Mouse (Mus musculus): ENCODE results near the gene Akap6. TPM values are rescaled to one million over a fixed set of nuclear protein-coding genes. Genes with fewer than 3 reads are reported as not detected.

The Akap6 gene
- polyA plus RNA-seq, 1 experiment from 2014 or later, result 2.3 TPM

- WGBS, result 62% methylated on average over 4 of the region's 4 CpGs
- H3K36me3 ChIP-seq, result no peaks in the 10 kb centered on the region
- no peaks in the 10 kb centered on the region for H3K9me3 ChIP-seq
- H3K27me3 ChIP-seq (ENCODE audit: insufficient read depth, poor library complexity, severe bottlenecking), result no peaks in the 10 kb centered on the region
- no peak overlapping the region for H3K27ac ChIP-seq
- H3K4me3 ChIP-seq, result no peak overlapping the region
- peaks cover 54% of the 10 kb centered on the region for H3K4me1 ChIP-seq
- DNase-seq (ENCODE audit: low spot score), result no peak
These were observed 176.9 kb downstream of the Akap6 start for GRCm38 (mm10) chr12:52876065-52876464.

GRCm38 (mm10) chr12:52876978-52877769, 178.0 kb downstream of the Akap6 start:
- WGBS, result 69% methylated on average over 8 of the region's 8 CpGs
- no peak for DNase-seq (ENCODE audit: low spot score)
- no peak overlapping the region for H3K4me3 ChIP-seq
- H3K9me3 ChIP-seq, result no peaks in the 10 kb centered on the region
- no peaks in the 10 kb centered on the region for H3K27me3 ChIP-seq (ENCODE audit: insufficient read depth, poor library complexity, severe bottlenecking)
- peak overlapping the region; percentile 30 for H3K27ac ChIP-seq
- peaks cover 54% of the 10 kb centered on the region for H3K4me1 ChIP-seq
- no peaks in the 10 kb centered on the region; the same call in 1 of the 2 replicates for H3K36me3 ChIP-seq

- WGBS, result 22% methylated on average over 8 of the region's 8 CpGs
- DNase-seq (ENCODE audit: low spot score), result peak; percentile 90
- Histone ChIP-seq H3K27me3 (ENCODE audit: insufficient read depth, poor library complexity, severe bottlenecking) (no peaks in the 10 kb centered on the region), H3K27ac (peak overlapping the region; percentile 56; the same call in 1 of the 2 replicates), H3K4me1 (peaks cover 52% of the 10 kb centered on the region), H3K9me3 (no peaks in the 10 kb centered on the region), H3K4me3 (no peak overlapping the region), H3K36me3 (no peaks in the 10 kb centered on the region; the same call in 1 of the 2 replicates)
These were observed 180.1 kb downstream of the Akap6 start for GRCm38 (mm10) chr12:52879324-52879723.

GRCm38 (mm10) chr12:52892519-52892918, 193.3 kb downstream of the Akap6 start:
- Histone ChIP-seq H3K9me3 (no peaks in the 10 kb centered on the region), H3K27me3 (ENCODE audit: insufficient read depth, poor library complexity, severe bottlenecking) (no peaks in the 10 kb centered on the region), H3K4me1 (peaks cover 13% of the 10 kb centered on the region), H3K4me3 (no peak overlapping the region), H3K27ac (no peak overlapping the region), H3K36me3 (peaks cover 3% of the 10 kb centered on the region; the same call in 1 of the 2 replicates)
- WGBS, result 88% methylated on average over 7 of the region's 7 CpGs
- no peak for DNase-seq (ENCODE audit: low spot score)

- DNase-seq (ENCODE audit: low spot score), result no peak
- peaks cover 13% of the 10 kb centered on the region for H3K4me1 ChIP-seq
- no peaks in the 10 kb centered on the region for H3K36me3 ChIP-seq
- no peak overlapping the region; the same call in 1 of the 2 replicates for H3K27ac ChIP-seq
- 78% methylated on average over 11 of the region's 11 CpGs for WGBS
- H3K27me3 ChIP-seq (ENCODE audit: insufficient read depth, poor library complexity, severe bottlenecking), result no peaks in the 10 kb centered on the region
- H3K4me3 ChIP-seq, result no peak overlapping the region
- no peaks in the 10 kb centered on the region for H3K9me3 ChIP-seq
These were observed 194.6 kb downstream of the Akap6 start for GRCm38 (mm10) chr12:52893656-52894405.

GRCm38 (mm10) chr12:52895672-52896460, 196.7 kb downstream of the Akap6 start:
- H3K4me3 ChIP-seq, result no peak overlapping the region
- H3K27ac ChIP-seq, result peak overlapping the region; percentile 67; the same call in 1 of the 2 replicates
- no peaks in the 10 kb centered on the region for H3K9me3 ChIP-seq
- DNase-seq (ENCODE audit: low spot score), result no peak
- WGBS, result 25% methylated on average over 5 of the region's 6 CpGs
- H3K36me3 ChIP-seq, result no peaks in the 10 kb centered on the region
- no peaks in the 10 kb centered on the region for H3K27me3 ChIP-seq (ENCODE audit: insufficient read depth, poor library complexity, severe bottlenecking)
- H3K4me1 ChIP-seq, result peaks cover 13% of the 10 kb centered on the region

GRCm38 (mm10) chr12:52896785-52897184, 197.6 kb downstream of the Akap6 start:
- Histone ChIP-seq H3K4me1 (peaks cover 13% of the 10 kb centered on the region), H3K36me3 (no peaks in the 10 kb centered on the region), H3K9me3 (no peaks in the 10 kb centered on the region), H3K27me3 (ENCODE audit: insufficient read depth, poor library complexity, severe bottlenecking) (no peaks in the 10 kb centered on the region), H3K4me3 (no peak overlapping the region), H3K27ac (no peak overlapping the region)
- no peak for DNase-seq (ENCODE audit: low spot score)
- 56% methylated on average over 3 of the region's 3 CpGs for WGBS

- peaks cover 10% of the 10 kb centered on the region for H3K4me1 ChIP-seq
- H3K4me3 ChIP-seq, result no peak overlapping the region
- no peaks in the 10 kb centered on the region for H3K27me3 ChIP-seq (ENCODE audit: insufficient read depth, poor library complexity, severe bottlenecking)
- no peak for DNase-seq (ENCODE audit: low spot score)
- 86% methylated on average over 10 of the region's 10 CpGs for WGBS
- no peaks in the 10 kb centered on the region for H3K9me3 ChIP-seq
- no peak overlapping the region for H3K27ac ChIP-seq
- H3K36me3 ChIP-seq, result no peaks in the 10 kb centered on the region
These were observed 198.9 kb downstream of the Akap6 start for GRCm38 (mm10) chr12:52898130-52898529.

GRCm38 (mm10) chr12:52904046-52904445, 204.9 kb downstream of the Akap6 start:
- no peaks in the 10 kb centered on the region for H3K36me3 ChIP-seq
- no peaks in the 10 kb centered on the region for H3K27me3 ChIP-seq (ENCODE audit: insufficient read depth, poor library complexity, severe bottlenecking)
- H3K4me3 ChIP-seq, result no peak overlapping the region
- no peak for DNase-seq (ENCODE audit: low spot score)
- H3K27ac ChIP-seq, result no peak overlapping the region
- WGBS, result 93% methylated on average over 5 of the region's 5 CpGs
- 0 out of 2 replicates have a peak, but pooled peaks cover 4% of the 10 kb centered on the region for H3K4me1 ChIP-seq
- H3K9me3 ChIP-seq, result no peaks in the 10 kb centered on the region

GRCm38 (mm10) chr12:52908448-52909066, 209.4 kb downstream of the Akap6 start:
- H3K4me1 ChIP-seq, result 0 out of 2 replicates have a peak, but pooled peaks cover 4% of the 10 kb centered on the region
- no peak overlapping the region for H3K4me3 ChIP-seq
- no peak overlapping the region for H3K27ac ChIP-seq
- no peaks in the 10 kb centered on the region for H3K27me3 ChIP-seq (ENCODE audit: insufficient read depth, poor library complexity, severe bottlenecking)
- DNase-seq (ENCODE audit: low spot score), result no peak
- WGBS, result 56% methylated on average over 13 of the region's 13 CpGs
- H3K9me3 ChIP-seq, result no peaks in the 10 kb centered on the region
- no peaks in the 10 kb centered on the region for H3K36me3 ChIP-seq

GRCm38 (mm10) chr12:52910345-52910744, 211.2 kb downstream of the Akap6 start:
- H3K4me1 ChIP-seq, result 0 out of 2 replicates have a peak, but pooled peaks cover 4% of the 10 kb centered on the region
- H3K9me3 ChIP-seq, result no peaks in the 10 kb centered on the region
- no peak for DNase-seq (ENCODE audit: low spot score)
- H3K27me3 ChIP-seq (ENCODE audit: insufficient read depth, poor library complexity, severe bottlenecking), result no peaks in the 10 kb centered on the region
- no peaks in the 10 kb centered on the region for H3K36me3 ChIP-seq
- H3K4me3 ChIP-seq, result no peak overlapping the region
- no peak overlapping the region for H3K27ac ChIP-seq
- WGBS, result 79% methylated on average over 13 of the region's 13 CpGs

- no peak for DNase-seq (ENCODE audit: low spot score)
- no peaks in the 10 kb centered on the region for H3K27me3 ChIP-seq (ENCODE audit: insufficient read depth, poor library complexity, severe bottlenecking)
- H3K36me3 ChIP-seq, result no peaks in the 10 kb centered on the region
- H3K27ac ChIP-seq, result no peak overlapping the region
- H3K4me1 ChIP-seq, result 0 out of 2 replicates have a peak, but pooled peaks cover 2% of the 10 kb centered on the region
- WGBS, result 24% methylated on average over 8 of the region's 8 CpGs
- no peak overlapping the region for H3K4me3 ChIP-seq
- no peaks in the 10 kb centered on the region for H3K9me3 ChIP-seq
These were observed 211.6 kb downstream of the Akap6 start for GRCm38 (mm10) chr12:52910819-52911218.

Measured in heart, embryonic 10.5 days (tissue).